Mouse (Mus musculus): Measurements from ENCODE around the gene Syt7.

Syt7 gene

GRCm38 (mm10) chr19:10388615-10389313 lies at the start of gene Syt7:
Gene Syt7, plus strand, starts transcription at chr19:10389090.
- peak; percentile 28 for DNase-seq (ENCODE audit: low spot score)

GRCm38 (mm10) chr19:10339271-10339670 lies 49.6 kb upstream of the Syt7 start:
- no peak for DNase-seq (ENCODE audit: low spot score)

- no peak for DNase-seq (ENCODE audit: low spot score)
Measured at GRCm38 (mm10) chr19:10340661-10341060, 48.2 kb upstream of the Syt7 start.

DNA sequence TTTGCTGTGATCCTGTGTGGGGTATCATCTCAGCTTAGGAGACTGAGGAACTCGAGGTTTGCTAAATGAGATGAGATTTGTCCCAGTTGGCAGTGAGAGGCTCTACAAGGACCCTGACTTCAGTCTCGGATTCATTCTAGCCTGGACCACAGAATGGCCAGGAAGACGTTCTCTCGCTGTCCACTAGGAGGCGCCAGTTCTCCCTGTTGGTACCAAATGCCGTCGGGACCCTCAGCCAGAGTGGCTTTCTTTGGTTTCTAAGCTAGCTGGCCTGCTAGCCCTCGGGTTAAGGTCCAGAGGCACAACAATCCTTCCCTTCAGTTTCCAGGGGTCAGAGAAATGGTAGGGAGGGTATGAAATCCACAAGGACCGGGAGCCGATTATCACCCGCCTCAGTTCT lies 47.7 kb upstream of the Syt7 start:
- no peak for DNase-seq (ENCODE audit: low spot score)

DNA sequence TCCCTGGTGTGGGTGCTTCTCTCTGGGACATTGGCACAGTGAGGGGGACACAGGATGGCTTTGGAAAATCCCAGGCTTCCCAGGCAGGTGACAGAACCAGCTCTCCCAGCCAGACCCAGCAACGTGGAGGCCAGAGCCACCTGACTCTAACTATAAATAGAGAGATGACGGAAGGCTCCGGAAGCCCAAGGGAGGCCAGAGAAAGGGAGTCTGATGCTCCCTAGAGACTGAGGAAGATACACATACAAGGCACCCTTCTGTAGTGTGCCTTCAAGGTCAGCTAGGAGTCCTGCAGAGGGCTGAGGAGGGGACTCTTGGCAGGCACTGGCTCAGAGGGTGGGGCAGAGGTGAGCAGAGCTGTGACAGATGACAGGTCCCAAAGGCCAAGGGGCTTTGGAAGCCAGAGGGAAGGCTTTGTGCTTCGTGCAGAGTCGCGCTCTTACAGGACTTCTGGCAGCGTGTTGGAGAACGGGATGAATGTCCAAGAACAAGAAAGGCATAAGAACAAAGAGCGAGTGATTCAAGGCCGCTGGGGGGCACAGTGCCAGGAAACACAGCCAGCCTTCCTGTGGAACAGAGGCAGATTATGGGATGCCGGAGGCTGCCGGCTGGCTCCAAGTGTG lies 47.0 kb upstream of the Syt7 start:
- DNase-seq (ENCODE audit: low spot score): no peak

DNA sequence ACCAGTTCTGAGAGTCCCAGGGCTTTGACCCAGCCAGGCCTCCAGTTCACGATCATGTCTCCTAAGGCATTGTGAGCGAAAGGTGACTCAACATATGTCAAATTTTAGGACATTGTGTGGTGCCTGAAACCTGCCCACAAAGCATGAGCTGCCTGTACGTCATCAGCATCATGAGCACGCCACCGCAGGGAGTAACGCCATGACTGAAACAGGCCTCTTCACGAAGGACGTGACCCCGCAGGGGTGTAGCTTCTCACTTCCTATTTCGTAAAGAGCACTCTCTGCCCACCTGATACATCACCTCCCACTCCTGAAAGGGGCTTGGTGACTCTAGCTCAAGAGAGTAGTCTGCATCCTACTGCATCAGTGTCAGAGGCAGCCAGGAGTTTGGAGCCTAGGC lies 45.0 kb upstream of the Syt7 start:
- DNase-seq (ENCODE audit: low spot score): no peak

GRCm38 (mm10) chr19:10345696-10346095 lies 43.2 kb upstream of the Syt7 start:
- DNase-seq (ENCODE audit: low spot score): no peak

DNA sequence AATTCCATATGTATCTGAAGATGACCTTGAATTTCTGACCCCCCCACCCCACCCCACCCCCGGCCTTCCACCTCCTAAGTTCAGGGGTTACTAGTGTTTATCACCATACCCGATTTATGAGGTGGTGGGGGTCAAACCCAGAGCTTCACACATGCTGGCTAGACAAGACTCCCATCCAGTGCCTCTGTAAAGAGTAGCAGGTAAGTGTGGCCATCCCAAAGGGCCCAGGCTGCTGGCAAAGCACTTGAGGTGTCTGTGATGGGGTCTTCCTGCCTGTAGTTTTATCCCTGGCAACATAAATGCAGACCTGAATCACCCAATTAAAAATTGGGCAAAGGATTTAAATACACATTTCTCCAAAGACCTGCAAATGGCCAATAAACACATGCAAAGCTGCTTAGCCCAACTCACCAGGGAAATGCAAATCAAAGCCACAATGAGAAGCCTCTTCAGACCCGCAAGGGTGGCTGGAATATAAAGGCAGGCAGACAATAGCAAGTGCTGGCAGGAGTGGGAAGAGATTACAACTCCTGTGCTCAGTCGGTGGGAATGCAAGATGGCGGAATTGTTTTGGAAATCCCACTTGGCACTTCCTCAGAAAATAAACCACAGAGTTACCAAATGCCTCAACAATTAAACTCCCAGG lies 41.1 kb upstream of the Syt7 start:
- DNase-seq (ENCODE audit: low spot score): no peak

- DNase-seq (ENCODE audit: low spot score): no peak
Measured at GRCm38 (mm10) chr19:10352218-10352617, 36.7 kb upstream of the Syt7 start.

DNA sequence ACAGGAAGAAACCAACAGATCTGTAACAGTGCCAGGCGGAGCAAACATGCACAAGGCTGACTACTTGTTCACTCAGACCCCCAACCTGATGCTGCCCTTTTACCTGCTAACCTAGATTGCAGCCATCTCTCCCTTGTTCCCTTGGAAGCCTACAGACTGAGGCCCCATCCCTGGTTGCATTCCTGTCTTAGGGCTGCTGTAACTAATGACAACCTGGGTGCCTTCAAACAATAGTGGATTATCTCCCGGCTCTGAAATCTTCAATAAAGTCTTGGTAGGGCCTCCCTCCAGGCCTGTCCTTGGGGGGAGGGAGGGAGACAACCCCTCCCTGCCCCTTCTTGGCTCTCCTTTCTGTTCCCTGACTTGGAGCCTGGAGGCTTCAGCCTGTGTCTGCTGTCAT lies 34.1 kb upstream of the Syt7 start:
- DNase-seq (ENCODE audit: low spot score): no peak

DNA sequence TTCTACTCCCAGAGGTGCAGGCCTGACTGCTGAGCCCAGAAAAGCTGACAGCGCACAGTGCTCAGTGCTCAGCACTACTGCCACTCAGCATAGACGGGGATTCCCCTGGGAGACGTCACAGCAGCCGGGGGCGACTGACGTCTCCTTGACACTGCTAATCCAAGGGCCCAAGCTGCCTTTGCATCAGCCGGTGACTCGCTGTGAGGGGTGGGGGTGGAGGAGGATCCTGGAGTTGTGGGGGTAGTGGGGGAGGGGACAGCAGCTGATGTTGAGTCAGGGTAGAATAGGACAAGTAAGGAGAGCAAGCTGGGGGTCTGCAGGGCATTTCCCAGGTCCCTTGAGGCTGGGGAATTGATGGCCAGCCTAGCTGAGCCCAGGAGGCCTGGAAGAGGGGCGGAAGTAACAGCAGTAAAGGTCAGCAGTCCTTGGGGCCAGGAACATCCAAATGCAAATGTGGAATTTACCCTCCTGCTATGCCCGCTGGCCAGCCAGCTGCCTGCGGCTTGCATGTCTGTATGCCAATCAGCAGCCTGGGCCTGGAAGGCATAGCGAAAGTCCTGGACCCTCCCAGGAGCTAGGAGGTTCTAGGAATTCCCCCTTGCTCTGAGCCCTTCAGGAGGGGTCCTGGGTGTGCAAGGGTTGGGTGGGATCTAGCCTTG lies 31.9 kb upstream of the Syt7 start:
- no peak for DNase-seq (ENCODE audit: low spot score)

DNA sequence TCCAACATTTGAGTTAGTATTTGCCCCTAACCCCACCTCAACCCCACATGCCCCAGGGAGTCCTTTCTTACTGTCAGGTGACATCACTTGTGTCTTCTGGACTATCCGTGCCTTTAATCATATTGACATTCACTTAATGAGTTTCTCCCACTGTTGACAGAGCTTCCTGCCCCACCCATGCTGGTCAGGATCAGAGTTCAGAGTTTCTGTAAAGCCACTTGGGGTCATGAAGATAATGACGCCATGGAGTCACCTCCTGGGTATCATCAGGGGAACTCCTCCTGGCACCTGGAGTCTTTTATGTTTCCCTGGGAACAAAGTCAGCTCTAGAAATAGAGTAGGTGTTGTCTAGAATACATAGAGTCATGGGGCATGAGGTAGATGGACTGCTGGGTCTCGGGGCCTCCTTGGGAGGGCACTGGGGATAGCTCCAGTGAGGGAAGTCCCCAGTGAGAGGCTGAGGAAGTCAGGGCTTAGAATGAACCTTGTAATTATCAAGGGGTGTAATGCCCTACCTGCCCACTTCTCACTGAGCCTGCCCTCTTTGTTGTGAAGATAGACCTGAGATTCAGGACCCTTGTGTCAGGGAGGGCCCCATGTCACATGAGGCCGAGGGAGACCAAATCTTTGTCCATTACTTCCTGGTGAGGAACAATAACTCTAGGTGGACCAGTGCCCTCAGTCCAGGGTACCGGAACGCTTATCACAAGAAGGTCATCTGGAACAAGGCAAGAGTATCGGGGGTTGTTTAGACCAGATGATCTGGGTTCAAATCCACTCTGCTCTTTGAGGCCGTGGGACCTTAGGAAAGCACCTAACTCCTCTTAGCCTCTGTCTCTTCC lies 29.6 kb upstream of the Syt7 start:
- DNase-seq (ENCODE audit: low spot score): no peak

DNA sequence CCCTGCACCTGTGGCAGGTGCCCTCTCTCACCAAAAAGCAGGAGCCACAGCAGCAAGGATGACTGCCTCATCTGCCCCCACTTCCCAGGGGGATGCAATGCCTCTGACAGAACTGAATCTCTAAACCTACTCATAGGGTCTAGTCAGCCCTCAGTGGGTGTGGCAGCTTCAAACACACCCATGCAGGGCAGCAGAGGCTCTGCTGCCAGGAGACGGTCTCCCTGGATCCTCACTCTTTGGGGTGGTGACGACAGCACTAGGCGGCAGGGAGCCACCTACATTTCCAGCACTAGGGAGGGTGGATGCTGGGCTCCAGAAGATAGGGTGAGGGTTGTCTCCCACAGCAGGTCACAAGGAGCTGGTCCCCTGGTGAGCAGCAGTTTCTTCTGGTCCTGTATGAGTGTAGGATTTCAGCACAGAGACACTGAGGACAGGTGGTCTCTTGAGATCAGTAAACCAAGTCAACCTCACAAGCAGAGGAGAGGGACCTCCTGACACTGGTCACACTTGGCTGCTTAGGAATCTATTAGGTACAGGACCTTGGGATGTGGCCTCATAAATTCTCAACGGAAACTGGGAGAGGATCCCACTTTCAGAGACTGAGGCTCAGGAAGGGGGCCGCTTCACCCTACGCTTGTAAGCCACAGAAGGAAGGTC lies 26.3 kb upstream of the Syt7 start:
- no peak for DNase-seq (ENCODE audit: low spot score)

GRCm38 (mm10) chr19:10363869-10364268 lies 25.0 kb upstream of the Syt7 start:
- DNase-seq (ENCODE audit: low spot score): no peak

GRCm38 (mm10) chr19:10366116-10366845 lies 22.6 kb upstream of the Syt7 start:
- DNase-seq (ENCODE audit: low spot score): no peak

DNA sequence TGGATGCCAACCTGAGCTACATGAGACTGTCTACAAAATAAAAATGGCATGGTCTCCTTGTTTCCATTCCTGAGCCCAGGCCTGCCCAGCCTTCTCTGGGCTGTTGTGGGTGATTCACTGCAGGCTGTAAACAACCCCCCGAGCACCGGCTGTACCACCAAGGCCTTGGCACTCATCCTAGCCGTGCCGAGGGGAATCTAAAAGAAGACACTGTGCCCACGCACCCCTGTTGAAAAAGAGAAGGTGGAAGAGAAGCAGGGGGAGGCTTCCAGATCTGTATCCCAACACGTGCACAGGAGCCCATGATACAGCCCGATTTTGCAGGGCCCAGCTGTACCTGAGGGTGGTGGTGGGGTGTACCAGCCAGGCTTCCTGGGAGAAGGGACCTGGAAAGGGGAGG lies 21.1 kb upstream of the Syt7 start:
- DNase-seq (ENCODE audit: low spot score): no peak

DNA sequence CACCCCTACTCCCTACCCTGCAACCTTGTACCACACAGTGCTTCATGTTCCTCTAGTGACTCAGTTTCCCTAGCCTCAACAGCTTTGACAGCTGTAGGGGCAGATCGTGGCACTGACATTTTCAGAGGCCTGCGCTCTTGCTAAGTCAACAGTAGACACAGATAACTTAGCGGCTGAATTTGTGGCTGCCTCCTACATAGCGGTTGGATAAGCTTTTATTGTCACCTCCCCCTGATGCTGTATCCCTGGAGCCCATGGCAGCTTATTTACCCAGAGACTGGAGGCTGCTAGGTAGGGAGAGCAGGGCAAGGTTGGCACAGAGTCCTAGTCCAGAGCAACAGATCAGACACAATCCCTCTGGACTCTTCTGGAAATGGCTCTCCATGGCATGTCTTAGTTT lies 19.0 kb upstream of the Syt7 start:
- no peak for DNase-seq (ENCODE audit: low spot score)

DNA sequence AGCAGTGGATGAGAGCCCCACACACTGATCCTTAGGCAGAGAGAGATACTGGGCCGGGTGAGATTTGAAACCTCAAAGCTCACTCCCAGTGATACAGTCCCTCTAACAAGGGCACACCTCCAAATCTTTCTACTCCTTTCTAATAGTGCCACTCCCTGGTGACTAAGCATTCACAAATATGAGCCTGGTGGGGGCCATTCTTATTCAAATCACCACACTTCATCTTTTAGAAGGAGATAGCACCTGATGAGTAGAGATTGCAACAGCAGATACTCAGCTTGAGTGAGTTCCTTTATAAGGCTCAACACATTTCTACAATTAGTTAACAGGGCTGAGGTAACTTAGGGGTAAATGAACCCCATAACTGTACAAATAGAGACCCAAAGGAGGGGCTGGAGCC lies 15.7 kb upstream of the Syt7 start:
- no peak for DNase-seq (ENCODE audit: low spot score)

DNA sequence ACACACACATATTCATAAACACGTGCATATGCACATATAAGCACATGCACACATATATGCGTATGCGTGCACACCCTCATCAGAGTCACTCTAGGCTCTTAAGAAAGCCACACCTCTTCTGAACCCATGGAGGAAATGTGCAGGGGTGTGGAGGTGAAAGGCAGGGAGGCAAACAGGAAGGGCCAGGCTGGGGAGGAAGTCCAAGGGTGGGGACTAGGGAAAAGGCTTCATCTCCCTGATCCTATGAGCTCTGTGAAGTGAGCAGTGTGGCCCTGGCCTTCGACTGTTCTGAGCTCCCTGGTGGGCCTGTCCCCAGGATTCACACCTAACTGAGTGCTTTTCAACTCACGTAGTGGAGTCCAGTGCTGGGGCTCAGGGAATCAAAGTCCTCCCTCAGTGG lies 13.6 kb upstream of the Syt7 start:
- DNase-seq (ENCODE audit: low spot score): no peak

DNA sequence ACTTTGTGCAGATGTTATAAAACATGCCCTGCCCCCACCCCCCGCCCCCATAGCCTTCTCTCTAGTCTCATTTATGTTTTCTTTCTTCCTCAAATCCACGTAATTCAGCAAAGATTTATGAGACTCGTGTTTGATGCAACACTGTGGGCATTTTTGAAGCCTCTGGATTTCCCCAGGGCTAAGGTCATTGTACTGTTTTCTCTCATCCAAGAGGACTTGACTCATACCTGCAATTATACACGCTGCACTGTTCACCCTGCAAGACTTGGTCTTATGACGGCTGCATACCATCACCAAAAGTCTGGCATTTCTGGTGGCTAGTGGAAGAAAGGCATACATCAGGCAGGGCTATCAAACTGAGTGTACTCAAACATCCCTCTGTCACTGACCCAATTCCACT lies 8.9 kb upstream of the Syt7 start:
- DNase-seq (ENCODE audit: low spot score): no peak

DNA sequence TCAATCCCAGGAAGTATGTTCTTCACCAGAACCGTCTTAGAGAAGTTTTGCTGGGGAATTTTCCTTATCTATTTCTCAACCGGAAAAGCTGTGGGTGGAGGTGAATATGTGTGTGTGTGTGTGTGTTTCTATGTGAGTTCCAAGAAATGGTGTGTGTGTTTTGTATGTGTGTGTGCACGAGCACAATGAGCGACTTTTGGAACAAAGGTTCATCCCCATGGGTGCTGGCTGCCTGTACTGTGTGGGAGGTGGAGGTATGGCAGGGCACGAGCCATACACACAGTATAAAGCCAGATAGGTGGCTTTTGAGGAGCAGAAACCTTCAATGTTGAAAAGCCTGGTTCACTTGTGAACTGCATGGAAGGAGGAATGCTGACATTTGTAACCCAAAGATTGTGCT lies 1.2 kb upstream of the Syt7 start:
- DNase-seq (ENCODE audit: low spot score): no peak

Data from T-cell, adult 2 months (primary cell).